Mouse (Mus musculus): ENCODE data around the gene Nmt2.
A peak's percentile ranks its signal among the peaks of the same experiment; 100 is the strongest.

Nmt2 gene

DNA sequence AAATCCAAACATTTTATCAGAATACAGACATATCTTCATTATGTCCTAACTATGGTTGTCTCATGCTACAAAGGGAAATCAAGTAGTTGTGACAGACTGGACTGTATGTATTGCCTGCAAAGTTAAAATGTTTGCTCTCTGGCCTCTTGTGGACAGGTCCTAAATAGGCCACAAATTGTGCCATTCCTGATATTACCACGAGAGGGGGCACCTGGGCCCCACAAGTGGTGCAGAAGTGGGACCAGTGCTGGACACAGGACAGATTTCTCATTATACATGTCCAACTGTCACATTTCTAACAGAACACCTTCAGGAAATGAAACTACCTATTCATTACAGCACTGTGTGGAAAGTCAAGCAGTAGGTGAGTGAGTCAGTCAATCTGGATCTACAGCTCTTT lies 43.3 kb downstream of the Nmt2 start:
- peak; percentile 49 for DNase-seq (ENCODE audit: low spot score)

DNA sequence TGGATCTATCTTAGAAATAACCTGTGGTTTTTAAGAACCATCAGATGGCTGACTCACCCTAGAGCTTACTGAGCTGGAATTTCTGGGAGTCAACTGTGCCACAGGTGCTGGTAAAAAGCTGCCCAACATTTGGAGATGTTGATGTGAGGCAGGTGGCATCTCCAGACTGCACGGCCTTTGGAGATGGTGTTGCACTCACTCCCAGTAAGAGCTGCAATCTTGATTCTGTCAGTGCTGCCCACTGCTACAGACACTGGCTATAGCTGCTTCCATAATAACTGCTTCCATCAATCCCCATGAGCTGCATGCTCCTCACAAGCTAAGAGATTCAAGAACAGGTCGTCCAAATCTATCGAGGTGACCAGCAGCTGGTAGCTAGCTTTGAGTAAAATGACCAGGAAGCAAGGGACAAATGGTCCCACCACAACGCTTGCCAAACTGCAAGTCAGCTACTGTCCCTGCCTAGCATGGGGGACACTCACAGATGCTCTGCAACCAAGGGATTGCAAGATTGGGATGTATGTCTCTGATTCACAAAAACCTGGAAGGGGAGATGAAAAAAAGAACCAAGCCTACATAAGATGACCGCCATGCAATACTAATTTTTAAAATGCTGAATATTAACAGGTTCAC lies 47.2 kb downstream of the Nmt2 start:
- DNase-seq (ENCODE audit: low spot score) = no peak

DNA sequence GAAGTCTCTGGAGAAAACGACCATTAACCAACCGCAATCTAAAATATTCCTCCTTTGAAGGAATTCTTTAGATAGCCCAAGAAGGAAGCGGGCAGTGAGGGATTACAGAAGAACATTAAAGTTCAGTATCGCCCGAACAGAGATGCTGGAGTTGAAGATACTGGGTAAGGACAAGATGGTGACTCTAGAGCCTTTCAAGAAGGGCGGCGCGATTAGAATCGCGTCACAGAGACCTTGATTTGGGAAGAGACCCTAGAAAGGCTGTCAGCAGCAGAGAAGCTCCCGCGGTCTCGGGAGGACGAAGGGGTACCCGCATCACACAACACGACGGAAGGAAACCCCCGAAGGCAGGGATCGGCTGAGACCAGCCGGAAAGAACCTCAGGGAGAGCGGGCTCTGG lies 48.0 kb downstream of the Nmt2 start:
- no peak for DNase-seq (ENCODE audit: low spot score)

DNA sequence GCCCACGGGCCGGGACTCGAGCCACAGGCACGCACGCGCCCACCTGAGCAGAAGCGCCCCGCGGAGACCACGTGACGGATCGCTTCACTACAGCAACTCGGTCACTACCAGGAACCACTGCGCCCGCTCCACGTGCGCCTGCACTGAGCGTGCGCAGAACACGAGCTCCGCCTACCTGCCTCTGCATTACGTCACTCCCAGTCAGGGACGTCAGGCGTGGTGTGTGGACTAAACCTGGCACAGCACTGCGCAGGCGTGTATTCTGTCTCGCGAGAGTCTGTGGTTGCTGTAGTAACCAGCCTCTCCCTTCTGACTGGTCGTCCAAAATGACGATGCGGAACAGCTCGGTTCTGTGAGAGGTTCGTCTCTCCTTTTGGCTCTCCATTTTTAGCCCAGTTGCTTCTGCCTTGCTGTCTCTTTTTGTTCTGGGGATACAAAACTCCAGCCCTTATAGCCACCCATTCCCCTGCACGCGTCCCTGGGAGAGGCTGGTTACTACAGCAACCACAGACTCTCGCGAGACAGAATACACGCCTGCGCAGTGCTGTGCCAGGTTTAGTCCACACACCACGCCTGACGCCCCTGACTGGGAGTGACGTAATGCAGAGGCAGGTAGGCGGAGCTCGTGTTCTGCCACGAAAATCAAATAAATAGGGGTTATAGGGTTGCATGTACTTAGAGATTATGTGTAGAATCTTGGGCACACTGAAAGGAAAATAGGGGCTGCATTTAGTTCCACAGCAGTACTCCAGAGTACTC lies 48.7 kb downstream of the Nmt2 start, which contains the start of gene Rpp38:
TSS of gene Rpp38 (minus strand) at position 160 of the 759 bp plus-strand sequence.
- peak; percentile 96 for DNase-seq (ENCODE audit: low spot score)

DNA sequence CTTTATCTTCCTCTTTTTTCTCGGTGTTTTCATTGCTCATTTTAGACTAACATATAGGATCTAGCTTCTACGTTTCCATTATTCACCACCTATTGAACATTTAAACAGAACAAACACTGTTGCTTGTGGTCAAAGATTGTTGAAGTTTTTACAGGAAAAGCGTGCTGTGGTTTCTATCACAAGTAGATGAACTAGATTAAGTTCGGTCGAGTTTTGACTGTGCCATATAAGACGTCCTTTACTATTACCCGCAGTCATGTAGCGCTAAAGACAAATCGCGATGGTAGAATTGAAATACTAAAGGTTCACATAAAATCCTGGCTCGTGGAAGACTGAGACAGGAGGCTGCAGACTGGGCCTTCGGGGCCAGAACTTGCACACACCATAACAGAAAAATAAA lies 49.7 kb downstream of the Nmt2 start:
- no peak for DNase-seq (ENCODE audit: low spot score)

DNA sequence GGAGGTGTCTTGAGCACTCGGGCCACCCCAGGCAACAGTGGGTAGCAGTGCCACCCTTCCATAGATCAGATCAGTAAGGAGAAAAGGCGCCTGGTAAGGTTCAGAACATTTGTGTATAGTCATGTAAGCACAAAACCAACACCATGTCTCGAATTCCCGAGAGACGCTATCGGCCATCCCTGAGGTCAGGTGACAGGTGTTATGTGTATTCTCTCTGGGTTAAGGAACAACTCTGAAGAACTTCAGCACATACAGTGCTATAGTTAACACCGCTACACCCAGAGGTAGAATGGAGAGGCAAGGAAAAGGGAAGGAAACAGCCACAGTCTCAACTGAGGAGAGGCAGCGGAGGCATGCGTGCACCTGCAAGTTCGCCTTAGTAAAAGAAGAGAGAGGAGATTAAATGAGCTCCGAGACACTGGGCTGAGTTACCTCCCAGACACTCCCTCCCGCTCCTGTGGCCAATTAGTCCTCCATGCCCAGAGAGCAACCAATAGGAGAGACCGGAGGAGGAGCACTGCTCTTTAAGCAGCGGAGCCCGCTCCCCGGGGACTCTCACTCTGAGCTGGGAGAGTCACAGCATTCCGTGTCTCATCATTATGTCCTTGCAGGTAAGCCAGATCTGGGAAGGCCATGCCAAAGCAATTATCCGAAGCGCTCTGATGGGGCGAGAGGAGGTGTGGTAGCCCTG lies 51.7 kb downstream of the Nmt2 start, which contains the start of gene Acbd7:
TSS of gene Acbd7 (plus strand) at position 558 of the 691 bp plus-strand sequence.
- DNase-seq (ENCODE audit: low spot score) = peak; percentile 18

DNA sequence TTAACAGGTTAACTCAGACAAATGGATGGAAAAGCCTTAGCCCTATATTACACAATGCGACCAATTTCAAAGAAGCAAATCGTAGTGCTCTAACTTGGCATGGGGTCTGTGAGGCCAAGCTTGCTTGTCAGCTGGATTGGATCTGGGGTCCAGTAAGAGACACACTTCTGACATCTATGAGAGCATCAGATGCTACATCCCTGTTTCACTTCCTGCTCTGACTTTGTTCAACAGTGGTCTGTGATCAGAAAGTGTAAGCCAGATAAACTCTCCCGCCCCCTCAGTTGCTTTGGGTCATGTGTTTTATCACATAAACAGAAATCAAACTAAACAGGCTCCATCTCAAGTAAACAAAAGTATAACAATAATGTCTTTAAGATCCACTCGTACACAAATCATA lies 64.4 kb downstream of the Nmt2 start:
- no peak for DNase-seq (ENCODE audit: low spot score)

DNA sequence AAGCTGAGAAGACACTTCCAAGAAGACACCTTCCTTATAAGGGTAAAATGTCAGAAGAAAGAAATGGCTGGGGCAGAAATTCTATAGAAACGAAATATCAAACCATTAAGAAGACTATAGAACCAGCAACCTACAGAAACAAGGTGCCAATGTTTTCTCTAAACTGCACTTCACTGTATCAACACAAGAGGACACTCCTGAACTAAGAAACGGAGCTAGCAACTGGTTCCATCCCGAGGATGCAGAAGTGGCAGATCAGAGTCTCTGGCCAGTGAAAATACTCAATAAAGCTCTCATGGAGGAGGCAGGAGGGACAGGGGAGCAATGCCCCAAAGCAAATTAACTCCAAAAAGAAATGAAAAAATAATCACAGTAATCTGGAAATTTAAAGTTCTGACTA lies 64.9 kb downstream of the Nmt2 start:
- DNase-seq (ENCODE audit: low spot score) = peak; percentile 14

DNA sequence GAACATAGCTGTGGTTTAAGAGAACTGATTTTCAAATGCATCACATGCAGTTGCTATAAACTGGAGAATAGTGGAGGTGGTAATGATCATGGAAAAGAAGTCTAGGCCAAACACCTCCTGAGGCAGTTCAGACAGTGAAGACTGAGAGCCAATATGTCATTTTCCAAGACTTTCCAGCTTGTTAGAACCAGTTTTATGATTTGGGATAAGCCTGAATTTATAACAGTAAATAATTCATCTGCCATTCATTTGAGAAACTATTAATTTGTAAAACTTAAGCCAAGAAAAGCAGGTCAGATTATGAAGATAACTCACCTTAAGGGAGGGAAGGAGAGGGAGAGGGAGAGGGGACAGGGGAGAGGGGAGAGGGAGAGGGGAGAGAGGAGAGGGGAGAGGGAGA lies 69.1 kb downstream of the Nmt2 start:
- DNase-seq (ENCODE audit: low spot score) = no peak

DNA sequence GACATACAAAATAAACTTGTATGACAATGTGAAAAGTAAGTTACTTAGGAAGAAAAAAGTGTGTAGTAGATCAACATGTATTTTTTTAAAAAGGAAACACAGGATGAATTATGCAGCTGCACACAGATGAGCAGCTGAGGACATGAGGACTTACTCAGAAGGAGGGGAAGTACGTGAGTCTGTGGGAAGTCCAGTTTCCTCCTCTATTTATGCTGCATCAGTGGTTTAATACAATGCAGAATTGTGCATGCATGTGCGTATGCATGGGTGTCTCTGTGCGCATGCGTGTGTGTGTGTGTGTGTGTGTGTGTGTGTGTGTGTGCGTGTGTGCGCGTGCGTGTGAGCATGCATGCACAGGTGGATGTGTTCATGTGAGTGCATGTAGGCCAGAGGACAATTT lies 71.8 kb downstream of the Nmt2 start:
- no peak for DNase-seq (ENCODE audit: low spot score)

DNA sequence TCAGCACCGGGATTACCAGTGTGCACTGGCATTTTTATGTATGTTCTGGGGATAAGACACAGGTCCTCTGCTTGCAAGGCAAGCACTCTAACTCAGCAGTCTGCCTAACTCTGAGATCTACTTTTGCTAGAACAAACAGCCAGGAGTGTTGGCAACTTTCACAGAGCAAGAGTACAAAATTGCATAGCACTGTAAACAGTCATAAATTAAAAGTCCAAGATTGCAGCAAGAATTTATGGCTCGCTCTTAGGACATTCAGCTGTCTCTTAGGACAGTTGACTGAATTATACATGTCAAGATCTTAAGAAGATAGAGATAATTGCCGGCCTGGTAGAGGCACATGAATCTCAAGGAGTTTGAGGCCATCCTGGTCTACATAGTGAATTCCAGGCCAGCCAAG lies 72.3 kb downstream of the Nmt2 start:
- DNase-seq (ENCODE audit: low spot score) = no peak

DNA sequence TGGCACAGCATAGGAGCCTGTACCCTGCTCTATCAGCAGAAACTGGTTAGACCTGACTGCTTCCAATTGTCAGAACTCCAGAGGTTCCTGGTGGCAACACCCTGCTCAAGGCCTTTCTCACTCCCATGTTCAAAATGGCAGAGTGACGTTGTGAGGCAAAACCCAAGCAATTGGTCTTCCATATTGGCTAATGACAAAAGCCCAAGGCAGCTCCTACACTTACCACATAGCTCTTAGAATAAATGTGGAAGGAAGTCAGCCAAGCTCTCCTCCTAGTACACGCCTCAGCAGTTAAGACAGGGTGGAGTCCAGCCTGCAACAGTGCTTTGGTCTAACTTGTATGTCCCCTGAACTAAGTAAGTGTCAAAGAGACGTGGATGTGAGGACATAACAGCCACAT lies 73.9 kb downstream of the Nmt2 start:
- DNase-seq (ENCODE audit: low spot score) = no peak

DNA sequence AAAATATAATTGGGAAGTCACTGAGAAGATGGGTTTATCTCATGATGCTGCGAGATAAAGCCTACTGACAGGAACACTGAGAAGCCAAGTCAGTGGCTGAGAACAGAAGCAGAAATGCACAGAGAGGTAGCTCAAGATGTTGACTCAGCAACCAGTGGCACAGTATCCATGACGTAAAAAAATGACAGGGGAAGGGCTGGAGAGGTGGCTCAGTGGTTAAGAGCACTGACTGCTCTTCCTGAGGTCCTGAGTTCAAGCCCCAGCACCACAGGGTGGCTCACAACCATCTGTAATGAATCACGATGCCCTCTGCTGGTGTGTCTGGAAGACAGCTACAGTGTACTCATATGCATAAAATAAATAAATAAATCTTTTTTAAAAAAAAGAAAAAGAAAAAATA lies 77.1 kb downstream of the Nmt2 start:
- DNase-seq (ENCODE audit: low spot score) = no peak

DNA sequence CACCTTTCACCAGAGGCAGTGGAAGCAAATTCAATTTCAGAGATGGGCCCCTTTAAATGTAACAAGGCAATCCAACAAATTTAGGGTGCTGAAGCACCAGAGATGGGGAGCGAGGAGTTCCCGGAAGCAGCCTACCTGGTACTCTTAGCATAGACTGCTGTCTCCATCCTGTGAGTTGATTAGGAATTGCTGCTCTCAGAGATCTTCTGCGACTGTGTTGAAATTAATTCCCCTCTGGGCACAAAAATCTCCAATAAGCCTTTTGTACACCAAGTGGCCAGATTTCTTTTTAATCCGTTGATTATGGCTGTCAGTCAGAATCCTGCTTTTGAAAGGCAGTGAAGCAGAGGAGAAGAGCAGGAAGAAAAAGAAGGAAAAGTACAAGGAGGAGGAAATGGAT lies 81.1 kb downstream of the Nmt2 start:
- no peak for DNase-seq (ENCODE audit: low spot score)

All from ovary, postnatal 14 days (tissue).